Mouse (Mus musculus): ENCODE data around the gene Gm43191. TPM values are rescaled to one million over a fixed set of nuclear protein-coding genes. Genes with fewer than 3 reads are reported as not detected.

The Gm43191 gene
- polyA plus RNA-seq, 1 experiment from 2014 or later = not detected

GRCm38 (mm10) chr3:116641811-116642371, 39.2 kb downstream of the Gm43191 start:
- Histone ChIP-seq H3K27ac (replicated peaks) (no peak overlapping the region), H3K4me2 (replicated peaks) (no peak overlapping the region), H3K27me3 (no peaks in the 10 kb centered on the region), H3K9ac (no peak overlapping the region), H3K4me1 (no peaks in the 10 kb centered on the region), H3K9me3 (replicated peaks) (no peaks in the 10 kb centered on the region), H3K4me3 (replicated peaks) (no peak overlapping the region), H3K36me3 (peaks cover 88% of the 10 kb centered on the region)
- 88% methylated on average over 6 of the region's 6 CpGs for WGBS
- no peak for ATAC-seq (ENCODE audit: insufficient number of reproducible peaks, low FRiP score, low TSS enrichment, low read depth)

GRCm38 (mm10) chr3:116640024-116640423, 41.0 kb downstream of the Gm43191 start:
- no peaks in the 10 kb centered on the region for H3K9me3 ChIP-seq (replicated peaks)
- WGBS = 82% methylated on average over 1 of the region's 1 CpGs
- no peaks in the 10 kb centered on the region for H3K4me1 ChIP-seq
- no peaks in the 10 kb centered on the region for H3K27me3 ChIP-seq
- no peak for ATAC-seq (ENCODE audit: insufficient number of reproducible peaks, low FRiP score, low TSS enrichment, low read depth)
- no peak overlapping the region for H3K27ac ChIP-seq (replicated peaks)
- no peak overlapping the region for H3K9ac ChIP-seq
- peaks cover 88% of the 10 kb centered on the region for H3K36me3 ChIP-seq
- no peak overlapping the region for H3K4me2 ChIP-seq (replicated peaks)
- H3K4me3 ChIP-seq (replicated peaks) = no peak overlapping the region

- no peaks in the 10 kb centered on the region for H3K4me1 ChIP-seq
- H3K27me3 ChIP-seq = no peaks in the 10 kb centered on the region
- no peak overlapping the region for H3K27ac ChIP-seq (replicated peaks)
- H3K4me2 ChIP-seq (replicated peaks) = no peak overlapping the region
- H3K9ac ChIP-seq = no peak overlapping the region
- 91% methylated on average over 7 of the region's 7 CpGs for WGBS
- no peak for ATAC-seq (ENCODE audit: insufficient number of reproducible peaks, low FRiP score, low TSS enrichment, low read depth)
- peaks cover 91% of the 10 kb centered on the region for H3K36me3 ChIP-seq
- H3K4me3 ChIP-seq (replicated peaks) = no peak overlapping the region
- no peaks in the 10 kb centered on the region for H3K9me3 ChIP-seq (replicated peaks)
These were observed 42.5 kb downstream of the Gm43191 start for GRCm38 (mm10) chr3:116638572-116638971.

GRCm38 (mm10) chr3:116637693-116638476, 43.2 kb downstream of the Gm43191 start:
- H3K36me3 ChIP-seq = peaks cover 90% of the 10 kb centered on the region
- H3K4me1 ChIP-seq = no peaks in the 10 kb centered on the region
- no peak overlapping the region for H3K4me2 ChIP-seq (replicated peaks)
- H3K27me3 ChIP-seq = no peaks in the 10 kb centered on the region
- no peak overlapping the region for H3K27ac ChIP-seq (replicated peaks)
- 78% methylated on average over 9 of the region's 9 CpGs for WGBS
- no peak for ATAC-seq (ENCODE audit: insufficient number of reproducible peaks, low FRiP score, low TSS enrichment, low read depth)
- no peak overlapping the region for H3K4me3 ChIP-seq (replicated peaks)
- no peak overlapping the region for H3K9ac ChIP-seq
- no peaks in the 10 kb centered on the region for H3K9me3 ChIP-seq (replicated peaks)

- H3K9ac ChIP-seq = no peak overlapping the region
- 60% methylated on average over 5 of the region's 5 CpGs for WGBS
- no peak overlapping the region for H3K4me2 ChIP-seq (replicated peaks)
- H3K4me3 ChIP-seq (replicated peaks) = no peak overlapping the region
- no peak overlapping the region for H3K27ac ChIP-seq (replicated peaks)
- peaks cover 82% of the 10 kb centered on the region for H3K36me3 ChIP-seq
- H3K4me1 ChIP-seq = no peaks in the 10 kb centered on the region
- ATAC-seq (ENCODE audit: insufficient number of reproducible peaks, low FRiP score, low TSS enrichment, low read depth) = no peak
- no peaks in the 10 kb centered on the region for H3K9me3 ChIP-seq (replicated peaks)
- no peaks in the 10 kb centered on the region for H3K27me3 ChIP-seq
These were observed 45.3 kb downstream of the Gm43191 start for GRCm38 (mm10) chr3:116635799-116636198.

- no peak for ATAC-seq (ENCODE audit: insufficient number of reproducible peaks, low FRiP score, low TSS enrichment, low read depth)
- Histone ChIP-seq H3K9ac (no peak overlapping the region), H3K27me3 (no peaks in the 10 kb centered on the region), H3K27ac (replicated peaks) (no peak overlapping the region), H3K9me3 (replicated peaks) (no peaks in the 10 kb centered on the region), H3K4me1 (no peaks in the 10 kb centered on the region), H3K36me3 (peaks cover 80% of the 10 kb centered on the region), H3K4me2 (replicated peaks) (no peak overlapping the region), H3K4me3 (replicated peaks) (no peak overlapping the region)
- WGBS = 90% methylated on average over 8 of the region's 8 CpGs
These were observed 46.2 kb downstream of the Gm43191 start for GRCm38 (mm10) chr3:116634853-116635252.

- Histone ChIP-seq H3K4me1 (no peaks in the 10 kb centered on the region), H3K36me3 (peaks cover 73% of the 10 kb centered on the region), H3K4me3 (replicated peaks) (no peak overlapping the region), H3K4me2 (replicated peaks) (no peak overlapping the region), H3K9me3 (replicated peaks) (no peaks in the 10 kb centered on the region), H3K9ac (no peak overlapping the region), H3K27me3 (no peaks in the 10 kb centered on the region), H3K27ac (replicated peaks) (no peak overlapping the region)
- no peak for ATAC-seq (ENCODE audit: insufficient number of reproducible peaks, low FRiP score, low TSS enrichment, low read depth)
- 89% methylated on average over 3 of the region's 3 CpGs for WGBS
These were observed 47.0 kb downstream of the Gm43191 start for GRCm38 (mm10) chr3:116634091-116634490.

GRCm38 (mm10) chr3:116632971-116633370, 48.1 kb downstream of the Gm43191 start:
- WGBS = 77% methylated on average over 3 of the region's 3 CpGs
- no peak overlapping the region for H3K4me3 ChIP-seq (replicated peaks)
- H3K27ac ChIP-seq (replicated peaks) = no peak overlapping the region
- no peaks in the 10 kb centered on the region for H3K9me3 ChIP-seq (replicated peaks)
- ATAC-seq (ENCODE audit: insufficient number of reproducible peaks, low FRiP score, low TSS enrichment, low read depth) = no peak
- H3K27me3 ChIP-seq = no peaks in the 10 kb centered on the region
- no peak overlapping the region for H3K4me2 ChIP-seq (replicated peaks)
- peaks cover 62% of the 10 kb centered on the region for H3K36me3 ChIP-seq
- no peak overlapping the region for H3K9ac ChIP-seq
- H3K4me1 ChIP-seq = no peaks in the 10 kb centered on the region

- Histone ChIP-seq H3K9me3 (replicated peaks) (no peaks in the 10 kb centered on the region), H3K27me3 (no peaks in the 10 kb centered on the region), H3K4me3 (replicated peaks) (no peak overlapping the region), H3K36me3 (peaks cover 48% of the 10 kb centered on the region), H3K4me2 (replicated peaks) (no peak overlapping the region), H3K4me1 (no peaks in the 10 kb centered on the region), H3K27ac (replicated peaks) (no peak overlapping the region), H3K9ac (no peak overlapping the region)
- 67% methylated on average over 1 of the region's 1 CpGs for WGBS
- ATAC-seq (ENCODE audit: insufficient number of reproducible peaks, low FRiP score, low TSS enrichment, low read depth) = no peak
These were observed 49.6 kb downstream of the Gm43191 start for GRCm38 (mm10) chr3:116631459-116631858.

GRCm38 (mm10) chr3:116622641-116623040, 58.4 kb downstream of the Gm43191 start:
- H3K9ac ChIP-seq = no peak overlapping the region

GRCm38 (mm10) chr3:116620636-116621370, 60.3 kb downstream of the Gm43191 start:
- no peaks in the 10 kb centered on the region for H3K4me1 ChIP-seq
- H3K27me3 ChIP-seq = no peaks in the 10 kb centered on the region
- no peak overlapping the region for H3K4me3 ChIP-seq (replicated peaks)
- 86% methylated on average over 7 of the region's 7 CpGs for WGBS
- H3K4me2 ChIP-seq (replicated peaks) = no peak overlapping the region
- peaks cover 22% of the 10 kb centered on the region for H3K36me3 ChIP-seq
- no peak overlapping the region for H3K27ac ChIP-seq (replicated peaks)
- H3K9ac ChIP-seq = no peak overlapping the region
- no peaks in the 10 kb centered on the region for H3K9me3 ChIP-seq (replicated peaks)
- no peak for ATAC-seq (ENCODE audit: insufficient number of reproducible peaks, low FRiP score, low TSS enrichment, low read depth)

More at GRCm38 (mm10) chr3:116622641-116623040, 58.4 kb downstream of the Gm43191 start:
- H3K4me2 ChIP-seq (replicated peaks) = no peak overlapping the region
- H3K27me3 ChIP-seq = no peaks in the 10 kb centered on the region
- ATAC-seq (ENCODE audit: insufficient number of reproducible peaks, low FRiP score, low TSS enrichment, low read depth) = no peak
- WGBS = 92% methylated on average over 7 of the region's 7 CpGs
- H3K4me1 ChIP-seq = no peaks in the 10 kb centered on the region
- no peaks in the 10 kb centered on the region for H3K9me3 ChIP-seq (replicated peaks)
- H3K27ac ChIP-seq (replicated peaks) = no peak overlapping the region
- H3K4me3 ChIP-seq (replicated peaks) = no peak overlapping the region
- peaks cover 15% of the 10 kb centered on the region; the same call in 1 of the 2 replicates for H3K36me3 ChIP-seq
